Mouse (Mus musculus) adipocyte (in vitro differentiated cells): Measurements from ENCODE around the gene Oas1e.
"Not testable (repeated sequence)": the region's sequence is repeated elsewhere in the genome, so short reads cannot be mapped to it uniquely, and the experiment has no call there.

Experiments
- DNase-seq: peaks from one replicate; pipeline ENCODE4 v3.0.0-alpha.2; 2016; ENCODE audit warnings: low spot score

The Oas1e gene

GRCm38 (mm10) chr5:120795480-120796034 lies at the start of gene Oas1e:
Gene Oas1e (minus strand): TSS chr5:120795530.
- not testable (repeated sequence) for DNase-seq

GRCm38 (mm10) chr5:120844713-120845112 lies 49.4 kb upstream of the Oas1e start:
- peak; percentile 100 for DNase-seq

- peak; percentile 89 for DNase-seq
These were observed 41.6 kb upstream of the Oas1e start for GRCm38 (mm10) chr5:120836731-120837585.

- DNase-seq, result peak; percentile 22
These were observed 38.3 kb upstream of the Oas1e start for GRCm38 (mm10) chr5:120833335-120834280.

- no peak for DNase-seq
These were observed 35.7 kb upstream of the Oas1e start for GRCm38 (mm10) chr5:120831031-120831430.

GRCm38 (mm10) chr5:120818999-120819398 lies 23.7 kb upstream of the Oas1e start:
- DNase-seq, result no peak

- peak; percentile 26 for DNase-seq
These were observed 20.6 kb upstream of the Oas1e start for GRCm38 (mm10) chr5:120815949-120816348.

GRCm38 (mm10) chr5:120813023-120813422 lies 17.7 kb upstream of the Oas1e start:
- DNase-seq, result no peak

GRCm38 (mm10) chr5:120811951-120812819 lies 16.9 kb upstream of the Oas1e start, which contains the start of gene Oas1c:
Gene Oas1c (minus strand): TSS chr5:120812514.
- DNase-seq, result peak; percentile 95

GRCm38 (mm10) chr5:120809171-120809570 lies 13.8 kb upstream of the Oas1e start:
- DNase-seq, result peak; percentile 23

- peak; percentile 87 for DNase-seq
These were observed 11.1 kb upstream of the Oas1e start for GRCm38 (mm10) chr5:120806458-120806857.

- DNase-seq, result no peak
These were observed 8.3 kb upstream of the Oas1e start for GRCm38 (mm10) chr5:120803596-120803995.

- DNase-seq, result not testable (repeated sequence)
These were observed 3.6 kb upstream of the Oas1e start for GRCm38 (mm10) chr5:120798943-120799342.

- not testable (repeated sequence) for DNase-seq
These were observed 2.8 kb upstream of the Oas1e start for GRCm38 (mm10) chr5:120798147-120798546.

- DNase-seq, result peak; percentile 77
These were observed 2.3 kb downstream of the Oas1e start for GRCm38 (mm10) chr5:120793043-120793442.

- no peak for DNase-seq
These were observed 8.3 kb downstream of the Oas1e start for GRCm38 (mm10) chr5:120787042-120787441.

GRCm38 (mm10) chr5:120782446-120782845 lies 12.9 kb downstream of the Oas1e start:
- DNase-seq, result no peak

- DNase-seq, result no peak
These were observed 13.7 kb downstream of the Oas1e start for GRCm38 (mm10) chr5:120781646-120782045.

GRCm38 (mm10) chr5:120779922-120780321 lies 15.4 kb downstream of the Oas1e start:
- peak; percentile 35 for DNase-seq

- no peak for DNase-seq
These were observed 16.4 kb downstream of the Oas1e start for GRCm38 (mm10) chr5:120778941-120779340.

- no peak for DNase-seq
These were observed 17.9 kb downstream of the Oas1e start, which contains the start of gene Oas3 for GRCm38 (mm10) chr5:120777478-120777877. Gene Oas3 (minus strand): TSS chr5:120777661.
